Mouse (Mus musculus): ENCODE results near the gene Dbi.

Dbi gene

DNA sequence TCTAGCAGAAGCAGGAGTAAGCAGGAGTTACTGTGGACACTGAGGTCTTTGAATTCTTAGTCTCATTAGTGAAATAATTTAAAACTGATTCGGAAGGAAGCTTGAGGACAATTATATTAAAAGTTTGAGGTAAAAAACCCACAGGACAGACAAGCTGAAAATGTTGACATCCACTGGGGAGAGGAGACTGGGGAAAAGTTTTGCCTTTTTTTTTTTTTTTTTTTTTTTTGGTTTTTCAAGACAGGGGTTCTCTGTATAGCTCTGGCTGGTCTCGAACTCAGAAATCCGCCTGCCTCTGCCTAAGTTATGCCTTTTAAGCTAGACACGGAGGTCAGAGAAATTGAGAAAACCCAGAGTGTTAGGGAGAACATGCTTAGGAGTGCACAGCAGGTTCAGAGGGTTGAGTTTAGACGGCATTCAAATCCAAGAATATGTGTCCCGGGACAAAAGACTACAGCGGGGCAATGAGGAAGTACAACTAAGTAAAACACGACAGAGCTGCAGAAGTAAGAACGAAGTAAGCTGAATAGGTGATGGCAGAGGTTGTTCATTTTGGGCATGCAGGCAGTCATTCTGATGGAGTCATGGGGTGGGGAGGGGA is 1.2 kb upstream of the Dbi start:
- DNase-seq (ENCODE audit: low read depth in 2 of 2, low spot score in 2 of 2) = no peak

DNA sequence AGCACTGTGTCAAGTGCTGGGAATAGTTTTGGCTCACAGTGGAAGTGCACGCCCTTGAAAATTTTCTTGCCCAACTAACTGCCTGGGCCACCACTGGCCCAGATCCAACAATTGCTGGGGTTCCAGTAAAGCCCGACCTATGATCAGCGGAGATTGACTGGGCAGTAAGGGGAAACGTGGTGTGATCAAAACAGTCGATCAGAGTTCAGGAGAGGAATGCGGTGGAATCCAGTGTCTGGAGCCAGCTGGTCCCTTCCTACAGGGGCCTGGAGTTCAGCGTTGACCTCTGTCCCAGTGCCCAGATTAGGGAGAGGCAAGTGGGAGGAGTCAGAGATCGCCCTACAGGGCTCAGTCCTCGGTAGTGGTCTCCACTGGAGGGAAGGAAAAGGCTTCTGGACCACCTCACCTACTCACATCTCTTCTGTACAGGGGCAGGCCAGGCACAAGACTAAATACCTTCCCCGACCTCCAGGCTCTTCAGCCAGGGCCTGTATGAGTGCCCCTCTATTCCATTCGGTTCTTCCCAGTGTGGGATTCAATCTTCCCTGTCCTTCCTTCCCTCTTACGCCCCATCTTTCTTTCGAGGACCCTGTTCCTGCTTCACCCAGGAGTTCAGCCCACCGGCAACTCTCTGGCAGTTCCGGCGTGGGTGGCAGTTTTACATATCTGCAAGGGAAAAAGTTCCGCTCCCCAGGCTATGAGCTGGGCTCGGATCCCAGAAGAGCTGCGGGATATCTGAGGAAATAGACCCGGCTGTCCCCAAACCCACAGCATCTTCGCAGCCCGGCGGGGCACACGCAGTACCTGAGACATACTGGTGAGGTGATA is 523 bp downstream of the Dbi start:
- DNase-seq (ENCODE audit: low read depth in 2 of 2, low spot score in 2 of 2) = no peak

DNA sequence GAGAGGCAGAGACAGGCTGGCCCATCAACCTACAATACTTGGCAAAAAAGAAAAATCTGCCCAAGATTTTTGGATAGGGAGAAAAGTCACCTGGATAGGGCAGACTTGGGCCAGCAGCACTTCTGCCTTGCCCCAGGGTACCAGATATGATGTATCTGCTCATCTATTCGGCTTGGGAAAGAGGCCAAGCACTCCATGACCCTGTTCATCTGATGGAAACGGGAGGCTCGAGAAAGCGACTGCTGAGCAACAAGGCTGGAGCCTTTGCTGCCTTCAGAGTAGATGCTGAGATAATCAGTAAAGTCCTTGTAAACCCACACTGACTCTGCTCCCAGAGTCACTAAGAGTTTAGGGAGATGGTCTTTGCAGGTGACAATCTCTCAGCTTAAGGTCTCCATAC is 1.5 kb downstream of the Dbi start:
- no peak for DNase-seq (ENCODE audit: low read depth in 2 of 2, low spot score in 2 of 2)

DNA sequence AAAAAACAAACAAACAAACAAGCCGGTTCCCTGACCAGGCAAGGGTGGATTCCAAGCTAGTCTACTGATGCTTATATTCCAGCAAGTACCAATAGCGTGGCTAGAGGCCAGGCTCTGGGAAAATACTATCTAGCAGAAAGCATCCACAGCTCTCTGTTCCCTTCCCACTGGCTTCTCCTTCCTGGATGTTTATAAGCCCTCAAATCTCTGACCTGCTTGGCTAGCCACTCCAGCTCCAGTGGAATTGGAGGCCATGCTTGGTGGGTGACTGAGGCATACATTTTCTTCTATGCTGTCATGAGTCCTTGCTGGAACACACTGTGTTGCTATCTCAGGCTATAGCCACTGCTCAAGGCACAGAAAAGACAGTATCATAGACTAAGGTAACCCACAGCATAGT is 2.0 kb downstream of the Dbi start:
- DNase-seq (ENCODE audit: low read depth in 2 of 2, low spot score in 2 of 2) = no peak

DNA sequence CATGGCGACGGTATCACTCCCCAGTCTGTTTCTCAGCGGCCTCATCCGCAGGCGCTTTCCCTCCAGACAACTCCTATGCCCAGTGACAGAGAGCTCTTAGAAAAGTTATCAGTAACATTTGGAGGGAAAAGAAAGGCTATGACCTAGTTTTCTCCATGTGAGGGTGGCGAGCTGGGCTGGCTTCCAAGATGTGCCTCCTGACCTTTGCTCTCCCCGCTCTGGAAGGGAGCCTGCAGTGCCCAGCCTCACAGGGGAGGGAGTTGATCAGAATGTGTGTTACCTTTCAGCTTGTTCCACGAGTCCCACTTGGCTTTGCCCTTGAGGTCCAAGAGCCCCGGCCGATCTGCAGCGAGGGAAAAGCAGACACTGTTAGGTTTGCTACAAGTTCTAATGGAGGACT is 4.8 kb downstream of the Dbi start:
- DNase-seq (ENCODE audit: low read depth in 2 of 2, low spot score in 2 of 2) = no peak

DNA sequence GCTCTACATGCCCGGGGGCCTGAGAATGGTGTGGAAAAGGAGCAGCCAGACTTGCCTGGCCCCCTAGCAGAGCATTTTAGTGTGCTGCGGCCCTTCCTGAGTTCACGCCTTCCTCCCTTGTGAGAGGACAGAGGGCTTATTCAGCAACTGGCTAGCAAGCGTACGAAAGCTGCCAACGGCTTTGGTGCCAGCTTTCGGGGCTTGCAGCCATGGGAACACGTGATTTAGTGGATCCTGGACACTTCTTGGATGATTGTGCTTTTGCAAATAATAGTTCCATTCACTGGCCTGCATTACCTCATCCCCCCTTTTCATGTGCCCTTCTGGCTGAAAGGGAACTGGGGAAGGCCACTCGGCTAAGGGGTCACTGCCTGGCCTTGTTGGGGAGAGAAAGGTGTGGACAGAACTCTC is 5.2 kb downstream of the Dbi start:
- no peak for DNase-seq (ENCODE audit: low read depth in 2 of 2, low spot score in 2 of 2)

DNA sequence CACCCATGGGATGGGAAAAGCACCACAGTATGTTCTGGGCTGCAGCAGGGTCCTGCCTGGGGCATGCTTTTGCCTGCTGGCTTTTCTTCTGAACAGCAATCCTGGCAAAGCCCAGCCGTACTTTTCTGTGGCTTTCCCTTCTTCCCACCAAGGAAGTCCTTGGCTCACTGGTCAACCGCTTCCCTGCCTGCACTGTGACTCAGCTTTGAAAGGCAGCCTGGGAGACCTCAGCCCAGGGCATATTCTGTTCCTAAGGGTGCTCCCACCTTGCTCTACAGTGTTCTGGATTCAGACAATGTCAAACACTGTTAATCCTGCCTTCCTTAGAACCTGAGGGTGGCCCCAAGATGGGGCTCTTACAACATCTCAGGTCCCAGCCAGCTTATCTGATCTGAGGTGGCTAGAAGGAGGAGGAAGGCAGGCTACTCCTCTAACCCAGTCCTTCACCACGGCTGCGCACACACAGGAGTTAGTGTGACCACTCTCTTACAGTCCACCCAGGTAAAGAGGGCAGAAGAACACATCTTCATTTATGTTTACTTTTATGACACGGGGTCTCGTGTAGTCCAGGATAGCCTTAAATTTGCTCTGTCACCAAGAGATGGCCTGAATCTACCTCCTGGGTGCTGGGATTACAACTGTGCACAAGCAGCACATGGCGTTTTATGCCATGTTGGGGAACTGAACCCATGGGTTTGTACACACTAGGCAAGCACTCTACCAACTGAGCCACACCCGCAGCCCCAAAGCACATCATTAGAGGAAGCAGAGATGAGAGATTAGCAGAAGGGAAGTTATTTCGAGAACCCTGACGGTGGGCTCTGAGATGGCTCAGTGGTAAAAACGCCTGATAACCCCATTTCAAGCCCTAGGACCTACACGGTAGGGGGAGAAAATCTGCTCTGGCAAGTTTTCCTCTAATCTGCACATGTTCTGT is 8.4 kb downstream of the Dbi start:
- DNase-seq (ENCODE audit: low read depth in 2 of 2, low spot score in 2 of 2) = no peak

DNA sequence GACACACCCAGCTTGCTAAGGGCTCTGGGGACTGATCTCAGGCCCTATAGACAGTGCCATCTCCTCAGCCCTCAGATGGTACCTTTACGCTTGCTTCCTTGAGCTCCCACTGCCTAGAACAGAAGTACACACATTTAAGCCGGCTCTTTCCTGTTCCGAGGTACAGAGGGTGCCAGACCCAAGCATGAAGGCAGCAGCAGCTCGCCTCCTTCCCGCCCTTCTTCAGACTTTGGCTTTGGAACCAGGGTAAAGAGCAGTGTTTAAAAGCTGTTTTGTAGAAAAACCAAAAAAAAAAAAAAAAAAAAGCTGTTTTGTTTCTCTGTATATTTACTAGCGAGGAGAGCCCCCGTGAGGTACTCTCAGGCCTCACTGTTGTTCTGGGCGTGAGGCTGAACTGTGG is 9.1 kb downstream of the Dbi start:
- DNase-seq (ENCODE audit: low read depth in 2 of 2, low spot score in 2 of 2) = no peak

DNA sequence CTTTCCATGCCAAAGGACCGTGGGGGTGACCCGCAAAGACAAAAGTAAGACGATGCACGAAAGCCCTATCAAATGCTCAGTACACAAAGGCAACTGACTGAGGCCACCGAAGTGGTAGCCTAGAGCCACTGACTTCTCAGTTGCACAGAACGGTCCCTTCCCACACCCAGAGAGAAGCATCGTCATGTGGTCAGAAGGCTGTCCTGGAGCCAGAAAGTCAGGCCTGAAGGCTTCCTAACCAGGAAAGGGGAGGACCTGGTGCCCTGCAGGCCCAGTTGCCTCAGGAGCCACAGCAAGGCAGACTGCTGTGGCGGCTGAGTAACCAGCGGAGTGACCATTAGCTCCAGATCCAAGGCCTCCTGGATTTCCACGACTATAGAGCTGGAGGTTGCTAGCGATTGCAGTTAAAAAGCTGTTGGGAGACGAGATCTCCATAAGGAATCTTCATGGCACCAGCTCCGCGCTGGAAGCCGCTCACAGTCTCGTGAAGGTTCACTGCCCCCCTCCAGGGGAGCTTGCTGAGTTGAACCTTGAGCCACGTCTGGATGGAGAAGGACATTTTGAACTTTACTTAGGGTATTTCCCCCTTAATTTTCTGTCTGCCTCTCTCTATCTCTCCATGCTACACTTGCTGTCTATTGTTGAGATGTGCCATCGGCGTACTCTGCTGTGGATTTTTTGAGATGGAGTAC is 11.0 kb downstream of the Dbi start:
- no peak for DNase-seq (ENCODE audit: low read depth in 2 of 2, low spot score in 2 of 2)

DNA sequence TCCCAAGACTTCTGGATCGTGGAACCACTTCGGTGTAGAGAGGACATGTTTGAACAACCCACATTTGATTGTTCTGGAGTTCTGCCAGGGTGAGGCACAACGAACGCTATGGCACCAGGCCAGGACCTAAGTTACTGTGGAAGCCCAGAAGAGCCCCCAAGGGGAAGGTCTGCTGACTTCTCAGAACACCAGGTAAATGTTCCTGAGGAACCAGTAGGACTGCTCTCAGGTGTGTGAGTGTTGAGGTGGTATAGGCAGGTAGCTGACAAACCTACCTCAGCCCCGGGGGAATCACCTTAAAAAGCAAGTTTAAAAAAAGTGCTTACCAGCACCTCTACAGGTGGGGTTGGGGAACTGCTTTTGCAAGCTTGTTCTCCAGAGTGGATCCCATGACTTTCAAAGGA is 15.3 kb downstream of the Dbi start:
- DNase-seq (ENCODE audit: low read depth in 2 of 2, low spot score in 2 of 2) = no peak

DNA sequence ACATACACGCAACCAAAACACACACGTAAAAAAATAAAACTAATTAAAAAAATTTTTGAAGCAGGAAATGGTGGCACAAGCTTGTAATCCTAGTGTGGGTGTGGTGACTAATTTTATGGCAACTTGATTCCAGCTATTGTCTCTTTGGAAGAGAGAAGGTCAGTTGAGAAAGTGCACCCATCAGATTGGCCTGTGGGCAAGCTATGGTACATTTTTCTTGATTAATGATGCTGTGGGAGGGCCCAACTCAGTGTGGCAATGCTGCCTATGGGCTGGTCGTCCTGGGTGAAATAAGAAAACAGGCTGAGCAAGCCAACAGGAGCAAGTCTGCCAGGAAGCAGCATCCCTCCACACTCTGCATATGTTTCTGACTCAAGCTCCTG is 19.7 kb downstream of the Dbi start:
- no peak for DNase-seq (ENCODE audit: low read depth in 2 of 2, low spot score in 2 of 2)

DNA sequence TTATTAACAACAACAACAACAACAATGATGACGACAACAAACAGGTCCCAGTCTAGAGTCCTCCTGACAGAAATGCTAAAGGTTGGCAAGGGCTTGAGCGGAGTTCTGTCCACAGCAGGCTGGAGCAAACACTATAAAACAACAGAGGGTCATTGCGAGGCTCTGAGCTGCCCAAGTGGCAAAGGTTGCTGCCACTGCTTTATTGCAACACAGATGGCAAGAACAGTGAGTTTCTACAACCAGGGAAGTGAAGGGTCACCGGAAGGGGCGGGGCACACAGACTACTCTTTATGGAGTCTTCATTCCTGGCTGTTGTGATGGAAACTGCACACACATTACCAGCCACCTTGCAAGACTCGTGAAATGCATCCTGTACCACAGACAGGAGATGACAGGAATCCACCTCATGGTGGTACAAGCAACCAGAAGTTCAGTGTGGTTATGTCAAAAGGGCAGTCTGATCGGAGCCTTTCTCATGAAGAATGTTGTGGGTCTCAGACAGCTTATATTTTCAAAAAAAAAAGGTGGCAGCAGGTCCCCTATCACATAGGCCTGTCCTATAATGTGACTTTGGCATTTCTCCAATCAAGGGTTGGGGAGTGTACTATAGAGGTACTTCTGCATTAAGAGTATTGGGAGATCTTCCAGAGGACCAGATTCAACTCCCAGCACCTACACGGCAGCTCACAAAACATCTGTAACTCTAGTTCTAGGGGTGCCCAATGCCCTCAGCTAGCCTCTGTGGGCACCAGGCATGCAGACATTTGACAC is 20.2 kb downstream of the Dbi start:
- no peak for DNase-seq (ENCODE audit: low read depth in 2 of 2, low spot score in 2 of 2)

DNA sequence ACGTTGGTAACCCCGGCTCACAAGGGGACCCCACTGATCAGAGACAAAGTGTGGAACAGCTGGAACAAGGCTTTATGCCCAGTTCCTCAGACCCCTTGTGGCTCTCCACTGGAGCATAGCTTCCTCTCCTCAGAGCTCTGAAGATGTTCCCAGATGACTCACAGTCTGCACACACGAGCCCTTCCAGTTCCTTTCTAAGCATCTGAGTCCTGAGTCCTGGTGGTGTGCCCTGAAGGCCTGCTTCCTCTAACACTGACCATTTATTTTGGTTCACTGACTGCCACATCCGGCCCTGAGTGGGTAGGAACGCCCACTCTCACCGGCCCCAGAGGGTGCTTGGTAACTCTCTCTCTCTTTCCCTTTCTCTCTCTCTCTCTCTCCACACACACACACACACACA is 21.4 kb downstream of the Dbi start:
- DNase-seq (ENCODE audit: low read depth in 2 of 2, low spot score in 2 of 2) = no peak

DNA sequence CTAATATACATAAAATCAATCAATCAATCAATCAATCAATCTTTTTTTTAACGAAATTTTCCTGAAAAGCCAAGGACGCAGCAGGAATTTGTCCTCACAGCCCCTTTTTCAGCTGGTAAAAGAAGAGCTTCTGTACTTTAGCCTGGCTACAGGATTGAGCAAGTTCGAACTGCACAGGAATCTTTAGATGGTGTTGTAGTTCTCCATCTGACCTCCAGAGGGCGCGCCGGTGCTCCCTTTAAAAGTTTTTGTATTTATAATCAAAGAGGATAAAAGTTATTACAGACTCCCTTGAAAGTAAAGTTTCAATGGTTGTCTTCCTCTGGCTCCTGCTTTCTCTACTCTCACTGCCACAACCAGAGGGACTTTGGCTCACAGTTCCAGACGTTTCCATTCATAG is 22.6 kb downstream of the Dbi start:
- DNase-seq (ENCODE audit: low read depth in 2 of 2, low spot score in 2 of 2) = peak; percentile 51 to 57

DNA sequence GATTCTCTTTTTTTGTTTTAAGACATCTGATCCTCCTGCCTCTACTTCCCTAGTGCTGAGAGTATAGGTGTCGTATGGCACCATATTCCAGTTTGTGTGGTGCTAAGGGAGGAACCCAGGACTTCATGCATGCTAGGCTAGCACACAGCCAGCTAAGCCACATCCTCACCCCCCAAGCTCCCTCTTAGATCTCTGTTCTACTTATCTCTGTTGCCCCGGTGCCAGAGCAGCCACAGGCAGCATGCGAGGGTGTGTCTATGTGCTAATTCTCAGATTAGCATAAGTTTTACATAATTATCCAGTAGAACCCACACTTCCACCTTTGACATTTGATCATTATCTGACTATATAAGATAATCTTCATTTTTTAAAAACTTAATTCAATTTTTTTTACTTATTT is 26.0 kb downstream of the Dbi start:
- DNase-seq (ENCODE audit: low read depth in 2 of 2, low spot score in 2 of 2) = no peak

DNA sequence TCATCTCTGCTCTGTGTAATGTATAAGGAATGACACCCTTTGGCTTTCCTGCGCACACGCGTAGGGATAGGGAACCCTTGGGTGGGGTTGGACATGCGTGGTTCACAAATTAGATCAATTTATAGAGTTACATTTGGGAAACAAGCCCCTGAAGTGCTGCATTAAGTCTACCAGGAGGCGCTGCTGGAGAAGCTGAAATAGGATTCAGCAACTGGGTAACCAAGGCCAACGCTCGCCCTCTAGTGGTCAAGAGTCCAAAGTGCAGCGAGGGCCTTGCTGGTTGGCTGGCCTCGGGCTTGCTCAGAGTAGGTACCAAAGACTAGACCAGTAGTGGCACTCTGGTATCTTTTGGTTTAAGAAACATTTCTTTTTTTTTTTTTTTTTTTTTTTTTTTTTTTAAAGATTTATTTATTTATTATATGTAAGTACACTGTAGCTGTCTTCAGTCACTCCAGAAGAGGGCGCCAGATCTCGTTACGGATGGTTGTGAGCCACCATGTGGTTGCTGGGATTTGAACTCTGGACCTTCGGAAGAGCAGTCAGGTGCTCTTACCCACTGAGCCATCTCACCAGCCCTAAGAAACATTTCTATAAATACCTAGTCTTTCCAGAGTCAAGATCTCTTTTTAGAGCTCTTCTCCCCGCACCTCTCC is 27.3 kb downstream of the Dbi start:
- peak; percentile 71 to 79 for DNase-seq (ENCODE audit: low read depth in 2 of 2, low spot score in 2 of 2)

DNA sequence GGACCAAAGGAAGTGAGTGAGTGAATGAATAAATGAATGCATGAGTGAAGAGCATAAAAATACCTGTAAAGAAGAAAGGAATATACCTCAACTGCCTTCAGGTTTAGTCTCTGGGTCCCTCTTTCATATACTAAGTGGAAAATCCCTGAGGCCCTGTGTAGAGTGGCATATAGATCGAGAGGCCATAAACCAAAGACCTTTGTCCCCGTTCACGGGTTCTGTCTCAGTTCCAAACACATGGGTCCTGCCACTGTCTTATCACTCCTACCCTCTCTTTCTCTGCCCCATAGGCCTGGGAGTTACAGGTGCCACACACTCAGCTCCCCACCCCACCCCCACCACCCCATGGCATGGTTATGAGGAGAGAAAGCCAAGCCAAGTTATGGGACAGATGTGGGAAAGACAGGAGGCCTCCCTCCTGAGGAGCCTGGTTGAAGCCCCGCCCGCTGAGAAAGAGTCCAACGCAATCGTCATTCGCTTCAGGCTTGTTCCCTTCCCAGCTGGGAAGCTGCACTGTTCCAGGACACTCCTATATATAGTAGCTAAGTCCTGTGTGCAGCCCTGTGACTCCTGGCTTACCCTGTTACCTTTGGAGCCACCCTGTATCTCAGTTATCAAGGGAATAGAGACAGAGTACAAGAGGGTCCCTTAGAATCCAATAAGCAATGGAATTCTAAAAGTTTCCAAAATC is 29.9 kb downstream of the Dbi start:
- DNase-seq (ENCODE audit: low read depth in 2 of 2, low spot score in 2 of 2) = no peak

DNA sequence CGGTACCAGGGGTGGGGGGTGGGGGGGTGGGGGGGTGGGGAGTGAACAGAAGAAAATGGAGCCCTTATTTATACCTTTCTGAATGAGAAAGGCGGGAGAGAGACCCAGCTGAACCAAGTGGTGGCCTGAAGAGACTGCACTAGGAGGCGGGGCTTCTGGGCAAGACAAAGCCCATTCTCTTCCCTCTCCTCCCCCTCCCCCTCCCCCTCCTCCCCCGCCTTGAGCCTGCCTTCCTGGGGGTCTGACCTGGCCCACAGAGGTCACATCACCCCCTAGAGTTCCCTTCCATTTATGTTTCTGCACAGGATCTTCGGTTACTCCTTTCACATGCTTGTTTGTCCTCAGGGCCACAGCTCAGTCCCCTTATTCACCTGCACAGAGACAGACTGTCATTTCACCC is 31.7 kb downstream of the Dbi start:
- no peak for DNase-seq (ENCODE audit: low read depth in 2 of 2, low spot score in 2 of 2)

DNA sequence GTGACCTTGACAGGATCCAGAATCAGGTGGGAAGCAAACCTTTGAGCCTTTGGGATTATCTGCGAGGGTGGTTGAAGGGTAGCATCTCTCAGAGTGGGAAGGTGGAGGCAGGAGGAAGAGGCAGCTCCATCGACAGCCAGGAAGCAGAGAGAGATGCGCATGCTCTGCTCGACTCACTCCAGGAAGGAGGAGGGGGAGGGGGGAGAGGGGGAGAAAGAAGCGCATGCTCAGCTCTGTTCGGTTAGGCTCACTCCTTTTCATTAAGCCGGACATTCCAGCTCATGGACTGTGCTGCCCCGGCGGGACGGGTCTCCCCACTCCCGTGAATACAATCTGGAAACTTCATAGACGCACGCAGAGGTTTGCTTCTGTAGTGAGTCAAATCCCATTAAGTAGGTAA is 34.2 kb downstream of the Dbi start:
- DNase-seq (ENCODE audit: low read depth in 2 of 2, low spot score in 2 of 2) = no peak

DNA sequence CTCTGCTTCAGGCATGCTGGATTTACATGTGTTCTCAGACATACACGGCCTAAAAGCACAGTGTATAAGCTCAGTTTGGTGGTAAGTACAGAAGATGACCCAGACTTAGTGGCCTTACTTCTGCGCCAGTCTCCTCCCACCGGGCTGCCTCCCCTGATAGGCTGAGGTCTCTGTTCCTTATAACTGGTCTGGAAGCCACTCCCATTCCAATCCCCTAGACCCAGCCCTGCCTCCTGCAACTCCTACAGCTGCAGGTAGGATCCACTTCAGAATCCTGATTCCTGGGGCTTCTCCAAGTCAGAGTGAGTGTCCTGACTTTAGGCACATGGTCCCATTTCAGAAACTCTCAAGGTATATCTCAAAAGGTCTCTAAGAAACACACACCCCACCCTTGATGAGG is 35.2 kb downstream of the Dbi start:
- no peak for DNase-seq (ENCODE audit: low read depth in 2 of 2, low spot score in 2 of 2)
